Mouse (Mus musculus) heart, adult 2 months (tissue): Measurements from ENCODE around the gene Gm44790.

Experiments
- CTCF ChIP-seq: fragments of 200-600 bp; IDR thresholded peaks from 2 replicates; pipeline ENCODE4 v1.8.1; 2022; ENCODE audit warnings: antibody characterized with exemption, mild to moderate bottlenecking, moderate library complexity
- POLR2A ChIP-seq: fragments of 200-500 bp; IDR thresholded peaks from 2 replicates; pipeline ENCODE4 v1.6.1; 2011; ENCODE audit warnings: mild to moderate bottlenecking, low read depth, low read length, control low read depth; ENCODE audit not compliant: insufficient read depth

DNA sequence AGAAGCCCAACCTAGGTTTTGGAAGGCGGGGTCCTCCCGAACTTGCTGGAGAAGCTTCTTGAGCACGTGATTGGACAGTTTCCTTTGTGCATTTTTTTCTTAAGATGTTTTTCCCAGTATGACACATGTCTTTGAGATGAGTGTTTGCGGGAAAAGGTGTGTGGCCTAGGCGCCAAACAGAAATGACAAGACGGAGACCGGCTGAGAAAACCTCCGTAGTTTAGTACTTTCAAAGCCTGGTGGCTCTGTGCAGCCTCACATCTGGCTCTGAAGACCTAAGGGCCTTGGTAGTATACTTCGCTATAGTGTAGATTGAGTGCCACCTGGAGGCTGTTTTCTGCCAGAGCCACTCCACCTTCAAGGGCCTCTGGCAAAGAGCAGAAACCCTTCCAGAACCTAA, 25.5 kb upstream of the Gm44790 start:
- TF ChIP-seq CTCF (peak; percentile 90), POLR2A (no peak)
